Mouse (Mus musculus) stomach, postnatal 0 days (tissue): ENCODE measurements at regions not wholly inside any gene's neighbourhood (a gene's known extent, or its start where the extent isn't known, plus 50 kb on each side); places are given as distances from the start of the nearest gene placed in this dataset.

ENCODE experiments used
- CTCF ChIP-seq: IDR thresholded peaks from 2 replicates; pipeline ENCODE4 v1.5.1; 2016; ENCODE audit warnings: antibody characterized with exemption, low read depth, mild to moderate bottlenecking, moderate library complexity
- EP300 ChIP-seq: optimal IDR thresholded peaks from 2 replicates; pipeline ENCODE3; 2016; ENCODE audit warnings: antibody characterized with exemption

DNA sequence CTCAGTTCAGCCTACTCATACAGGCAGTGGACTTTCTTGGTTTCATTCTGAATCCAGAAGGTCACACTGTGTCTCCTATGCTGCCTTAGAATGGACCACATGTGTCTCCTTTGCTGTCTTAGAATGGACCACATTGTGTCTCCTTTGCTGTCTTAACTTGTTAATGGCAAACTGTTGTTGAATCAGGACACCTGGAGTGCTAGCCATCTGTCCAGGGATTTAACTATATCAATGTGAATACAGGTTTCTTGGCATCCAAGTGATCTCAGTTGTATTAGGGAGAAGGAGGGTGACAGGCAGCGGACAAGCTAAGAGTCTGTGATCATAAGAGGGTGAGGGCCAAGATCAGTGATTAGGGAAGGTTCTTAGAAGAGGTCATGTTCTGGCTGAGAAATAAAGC is 92.3 kb downstream of the Snx19 start:
- TF ChIP-seq CTCF (no peak), EP300 (no peak)
